Mouse (Mus musculus): ENCODE data around the gene Cish. TPM values are rescaled to one million over a fixed set of nuclear protein-coding genes. Genes with fewer than 3 reads are reported as not detected.

Cish gene
- polyA plus RNA-seq, 1 experiment from 2014 or later: 12.6 TPM

DNA sequence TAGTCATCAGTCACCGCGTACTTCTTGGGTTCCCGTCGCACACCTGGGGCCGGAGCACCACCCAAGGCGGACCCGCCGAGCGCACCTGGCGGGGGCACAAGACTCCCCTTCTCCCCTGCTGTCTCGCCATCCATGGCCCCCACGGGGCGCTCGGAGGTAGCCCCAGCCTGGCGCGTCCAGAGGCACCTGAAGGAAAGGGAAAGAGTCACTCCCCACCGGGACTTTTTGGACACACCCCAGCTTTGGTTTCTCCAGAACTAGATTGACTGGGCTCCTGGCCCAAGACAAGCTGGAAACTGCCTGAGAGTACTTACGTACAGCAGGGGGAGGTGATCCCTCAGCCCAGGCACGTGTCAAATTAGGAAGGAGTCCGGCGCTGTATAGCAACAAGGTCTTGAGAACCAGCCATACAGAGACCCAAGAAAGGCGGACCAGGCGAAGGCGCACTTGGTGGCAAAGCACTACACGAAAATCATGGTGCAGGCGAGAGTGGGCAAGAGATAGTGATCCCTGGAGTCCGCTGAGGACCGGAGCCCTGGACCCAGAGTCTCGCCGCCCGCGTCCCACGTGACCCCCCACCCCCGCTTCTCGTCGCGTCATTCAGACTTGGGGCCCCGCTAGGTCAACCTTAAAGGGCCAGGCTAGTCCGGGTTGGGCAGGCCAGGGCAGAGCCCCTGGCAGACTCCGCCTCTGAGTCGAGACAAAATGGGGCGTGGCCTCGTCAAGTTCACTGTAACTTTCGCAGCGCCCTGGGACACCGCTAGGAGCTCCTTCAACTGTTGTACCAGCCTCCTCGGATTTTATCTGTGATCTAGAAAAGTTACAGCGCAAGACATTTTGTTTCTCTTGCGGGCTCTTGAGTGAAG, 6.4 kb upstream of the Cish start, which contains the start of gene Mapkapk3:
Mapkapk3 (minus strand) TSS at position 667 of the 866 bp plus-strand sequence.
- H3K4me3 ChIP-seq (replicated peaks): peak within 1 kb of the TSS; percentile 43
- H3K36me3 ChIP-seq: no peaks in the 10 kb centered on the region
- H3K9me3 ChIP-seq (replicated peaks): no peaks in the 10 kb centered on the region
- H3K27me3 ChIP-seq (replicated peaks): peaks cover 36% of the 10 kb centered on the region
- H3K27ac ChIP-seq (replicated peaks): no peak within 1 kb of the TSS
- H3K4me1 ChIP-seq: peaks cover 15% of the 10 kb centered on the region
- H3K4me2 ChIP-seq: peak within 1 kb of the TSS; percentile 85
- 0 out of 2 replicates have a peak, but pooled peaks have one; percentile 62 for ATAC-seq (ENCODE audit: low FRiP score)
- H3K9ac ChIP-seq (replicated peaks): peak within 1 kb of the TSS; percentile 38
- WGBS: 5% methylated on average over 47 of the region's 49 CpGs

DNA sequence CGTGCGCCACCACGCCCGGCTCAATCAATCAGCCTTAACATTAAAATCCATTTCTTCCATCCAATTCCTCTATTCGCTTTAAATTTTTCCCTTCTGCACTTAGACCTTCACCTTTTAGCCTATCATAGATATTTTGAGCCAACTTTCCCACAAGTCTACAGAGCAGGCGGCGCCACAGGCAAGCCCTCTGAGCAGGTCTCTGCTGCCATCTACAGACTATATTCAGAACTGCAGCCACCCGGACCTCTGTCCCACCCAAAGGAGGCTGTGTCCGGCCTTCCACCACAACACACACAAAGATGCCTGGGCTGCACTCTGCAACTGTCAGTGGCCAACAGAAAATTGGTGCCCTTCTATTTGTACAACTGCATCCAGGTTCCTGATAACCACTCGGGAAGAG, 4.9 kb upstream of the Cish start:
- Histone ChIP-seq H3K4me1 (peaks cover 15% of the 10 kb centered on the region), H3K9ac (replicated peaks) (no peak overlapping the region), H3K27me3 (replicated peaks) (peaks cover 43% of the 10 kb centered on the region), H3K9me3 (replicated peaks) (no peaks in the 10 kb centered on the region), H3K27ac (replicated peaks) (no peak overlapping the region), H3K4me3 (replicated peaks) (no peak overlapping the region), H3K36me3 (no peaks in the 10 kb centered on the region), H3K4me2 (no peak overlapping the region)
- ATAC-seq (ENCODE audit: low FRiP score): peak; percentile 50; the same call in 1 of the 2 replicates
- 29% methylated on average over 10 of the region's 10 CpGs for WGBS

- no peak for ATAC-seq (ENCODE audit: low FRiP score)
- Histone ChIP-seq H3K36me3 (no peaks in the 10 kb centered on the region), H3K4me3 (replicated peaks) (no peak overlapping the region), H3K27ac (replicated peaks) (no peak overlapping the region), H3K4me2 (no peak overlapping the region), H3K4me1 (peaks cover 35% of the 10 kb centered on the region), H3K9me3 (replicated peaks) (no peaks in the 10 kb centered on the region), H3K27me3 (replicated peaks) (peaks cover 31% of the 10 kb centered on the region), H3K9ac (replicated peaks) (no peak overlapping the region)
- WGBS: 4% methylated on average over 6 of the region's 6 CpGs
These were observed 1.6 kb upstream of the Cish start for GRCm38 (mm10) chr9:107294249-107294648.

DNA sequence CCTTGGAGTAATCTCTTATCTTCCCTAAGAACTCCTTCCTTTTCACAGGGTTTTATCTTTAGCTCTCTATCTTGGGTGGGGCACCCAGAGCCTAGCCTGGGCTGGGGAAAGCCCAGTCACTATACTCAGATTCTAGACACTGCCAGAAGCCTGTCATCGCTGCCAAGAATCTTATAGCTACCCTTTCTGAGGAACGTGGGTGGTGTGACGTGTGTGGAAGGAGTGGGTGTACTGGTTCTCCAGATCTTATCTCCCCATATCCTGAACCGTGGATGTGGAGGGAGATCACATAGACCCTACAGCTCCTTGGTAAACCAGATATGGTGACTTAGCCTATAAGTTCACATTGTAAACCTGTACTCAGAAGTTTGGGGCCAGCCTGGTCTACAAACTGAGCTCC, 210 bp upstream of the Cish start:
- Histone ChIP-seq H3K9me3 (replicated peaks) (no peaks in the 10 kb centered on the region), H3K4me2 (peak overlapping the region; percentile 92; the same call in 1 of the 2 replicates), H3K4me3 (replicated peaks) (peak overlapping the region; percentile 56; the same call in 1 of the 2 replicates), H3K9ac (replicated peaks) (no peak overlapping the region), H3K36me3 (peaks cover 4% of the 10 kb centered on the region; the same call in 1 of the 2 replicates), H3K27ac (replicated peaks) (no peak overlapping the region), H3K27me3 (replicated peaks) (peaks cover 22% of the 10 kb centered on the region), H3K4me1 (peaks cover 25% of the 10 kb centered on the region)
- 87% methylated on average over 4 of the region's 4 CpGs for WGBS
- ATAC-seq (ENCODE audit: low FRiP score): no peak

DNA sequence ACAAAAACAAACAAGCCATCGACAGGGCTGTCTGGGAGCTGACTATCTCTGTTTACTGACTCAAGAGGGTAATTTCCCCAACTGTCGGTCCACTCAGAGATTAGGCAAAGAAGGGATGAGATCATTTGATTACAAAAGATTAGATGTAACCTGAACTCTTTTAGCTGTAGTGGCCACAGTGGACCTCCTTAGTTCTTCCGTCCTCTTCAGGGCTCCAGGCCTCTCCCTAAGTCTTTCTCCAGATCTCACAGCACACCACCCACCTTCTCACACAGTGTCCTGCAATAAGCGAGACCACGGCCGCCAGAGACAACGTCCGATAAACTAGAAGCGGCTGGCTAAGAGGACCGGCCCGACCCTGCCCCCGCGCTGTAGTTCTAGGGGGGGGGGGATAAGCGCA, 215 bp downstream of the Cish start:
- ATAC-seq (ENCODE audit: low FRiP score): peak; percentile 32; the same call in 1 of the 2 replicates
- Histone ChIP-seq H3K27me3 (replicated peaks) (peaks cover 22% of the 10 kb centered on the region), H3K9me3 (replicated peaks) (no peaks in the 10 kb centered on the region), H3K27ac (replicated peaks) (no peak overlapping the region), H3K9ac (replicated peaks) (peak overlapping the region; percentile 40), H3K4me1 (peaks cover 25% of the 10 kb centered on the region), H3K36me3 (peaks cover 9% of the 10 kb centered on the region), H3K4me2 (peak overlapping the region; percentile 92), H3K4me3 (replicated peaks) (peak overlapping the region; percentile 56)
- WGBS: 9% methylated on average over 14 of the region's 14 CpGs

DNA sequence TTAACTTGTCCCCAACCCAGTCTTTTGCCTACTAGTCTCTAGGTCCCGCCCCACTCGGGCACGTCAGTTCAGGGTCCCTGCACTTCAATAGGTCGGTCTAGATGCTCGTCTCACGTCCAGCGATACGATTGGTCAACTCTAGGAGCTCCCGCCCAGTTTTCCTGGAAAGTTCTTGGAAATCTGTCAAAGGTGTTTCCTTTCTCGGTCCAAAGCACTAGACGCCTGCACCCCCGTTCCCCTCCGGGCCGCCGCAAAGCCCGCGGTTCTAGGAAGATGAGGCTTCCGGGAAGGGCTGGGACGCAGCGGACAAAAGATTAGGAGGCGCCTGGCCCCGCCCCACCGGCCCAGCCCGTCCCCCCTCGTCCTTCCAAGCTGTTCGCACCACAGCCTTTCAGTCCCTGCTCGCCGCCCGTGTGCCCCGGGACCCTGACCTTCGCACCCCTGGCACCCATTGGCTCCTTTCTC, 707 bp downstream of the Cish start:
- H3K27me3 ChIP-seq (replicated peaks): peaks cover 21% of the 10 kb centered on the region
- ATAC-seq (ENCODE audit: low FRiP score): peak; percentile 97
- no peaks in the 10 kb centered on the region for H3K9me3 ChIP-seq (replicated peaks)
- H3K36me3 ChIP-seq: peaks cover 14% of the 10 kb centered on the region
- H3K4me1 ChIP-seq: peaks cover 25% of the 10 kb centered on the region
- peak overlapping the region; percentile 92 for H3K4me2 ChIP-seq
- H3K27ac ChIP-seq (replicated peaks): peak overlapping the region; percentile 54; the same call in 1 of the 2 replicates
- peak overlapping the region; percentile 56 for H3K4me3 ChIP-seq (replicated peaks)
- peak overlapping the region; percentile 73 for H3K9ac ChIP-seq (replicated peaks)
- 0% methylated on average over 31 of the region's 31 CpGs for WGBS

- Histone ChIP-seq H3K36me3 (peaks cover 18% of the 10 kb centered on the region), H3K4me2 (peak overlapping the region; percentile 92), H3K9me3 (replicated peaks) (no peaks in the 10 kb centered on the region), H3K4me1 (peaks cover 25% of the 10 kb centered on the region), H3K27me3 (replicated peaks) (peaks cover 16% of the 10 kb centered on the region; the same call in 1 of the 2 replicates), H3K4me3 (replicated peaks) (peak overlapping the region; percentile 56), H3K27ac (replicated peaks) (0 out of 2 replicates have a peak overlapping the region, but pooled peaks have one; percentile 54), H3K9ac (replicated peaks) (peak overlapping the region; percentile 73)
- WGBS: 13% methylated on average over 16 of the region's 16 CpGs
- ATAC-seq (ENCODE audit: low FRiP score): no peak; the same call in 1 of the 2 replicates
These were observed 1.2 kb downstream of the Cish start for GRCm38 (mm10) chr9:107297059-107297458.

- H3K4me3 ChIP-seq (replicated peaks): peak overlapping the region; percentile 56
- WGBS: 90% methylated on average over 4 of the region's 4 CpGs
- H3K36me3 ChIP-seq: peaks cover 23% of the 10 kb centered on the region
- peaks cover 25% of the 10 kb centered on the region for H3K4me1 ChIP-seq
- peaks cover 12% of the 10 kb centered on the region; the same call in 1 of the 2 replicates for H3K27me3 ChIP-seq (replicated peaks)
- H3K9me3 ChIP-seq (replicated peaks): no peaks in the 10 kb centered on the region
- ATAC-seq (ENCODE audit: low FRiP score): no peak
- no peak overlapping the region for H3K27ac ChIP-seq (replicated peaks)
- H3K4me2 ChIP-seq: peak overlapping the region; percentile 92
- peak overlapping the region; percentile 73; the same call in 1 of the 2 replicates for H3K9ac ChIP-seq (replicated peaks)
These were observed 1.8 kb downstream of the Cish start for GRCm38 (mm10) chr9:107297658-107298057.

DNA sequence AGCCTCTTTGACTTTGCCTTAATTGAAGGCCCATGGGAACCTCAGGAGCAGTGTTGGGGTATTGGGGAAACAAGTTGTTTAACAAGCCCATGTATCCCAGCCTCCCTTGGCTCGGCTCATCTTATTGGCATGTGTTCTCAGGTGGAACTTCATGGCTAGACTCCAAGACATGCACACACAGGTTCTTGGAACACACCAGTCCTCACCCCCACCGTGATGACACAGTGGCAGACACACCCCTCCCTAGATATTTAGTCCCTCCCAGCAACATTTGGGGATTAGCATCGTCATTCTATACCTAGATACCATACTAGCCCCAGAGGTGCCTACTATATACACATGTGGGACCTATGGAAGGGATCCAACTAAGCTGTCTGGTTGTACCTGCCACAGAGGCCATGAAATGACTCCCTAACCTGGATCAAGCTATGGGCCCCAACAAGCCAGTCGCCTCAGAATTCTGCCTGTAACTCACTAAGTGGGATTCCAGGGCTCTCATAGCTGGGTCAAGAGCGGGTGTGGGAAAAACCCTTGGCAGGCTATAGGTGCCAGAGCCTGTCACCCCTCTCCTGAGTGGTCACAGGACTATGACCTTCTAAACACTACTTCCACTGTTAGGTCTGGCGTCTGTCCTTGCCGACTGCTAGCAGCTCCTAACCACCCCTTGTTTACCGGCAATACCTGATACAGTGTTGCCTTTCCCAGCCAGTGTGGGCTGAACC, 2.4 kb downstream of the Cish start:
- H3K27ac ChIP-seq (replicated peaks): no peak overlapping the region
- H3K9ac ChIP-seq (replicated peaks): no peak overlapping the region
- no peak for ATAC-seq (ENCODE audit: low FRiP score)
- H3K9me3 ChIP-seq (replicated peaks): no peaks in the 10 kb centered on the region
- H3K27me3 ChIP-seq (replicated peaks): peaks cover 8% of the 10 kb centered on the region; the same call in 1 of the 2 replicates
- H3K4me2 ChIP-seq: peak overlapping the region; percentile 92
- peaks cover 25% of the 10 kb centered on the region for H3K4me1 ChIP-seq
- H3K4me3 ChIP-seq (replicated peaks): peak overlapping the region; percentile 56; the same call in 1 of the 2 replicates
- H3K36me3 ChIP-seq: peaks cover 23% of the 10 kb centered on the region
- WGBS: 88% methylated on average over 8 of the region's 8 CpGs

- Histone ChIP-seq H3K27ac (replicated peaks) (no peak overlapping the region), H3K27me3 (replicated peaks) (peaks cover 7% of the 10 kb centered on the region; the same call in 1 of the 2 replicates), H3K4me2 (no peak overlapping the region), H3K4me1 (peaks cover 25% of the 10 kb centered on the region), H3K36me3 (peaks cover 23% of the 10 kb centered on the region), H3K9me3 (replicated peaks) (no peaks in the 10 kb centered on the region), H3K4me3 (replicated peaks) (no peak overlapping the region), H3K9ac (replicated peaks) (no peak overlapping the region)
- no peak for ATAC-seq (ENCODE audit: low FRiP score)
- 91% methylated on average over 6 of the region's 6 CpGs for WGBS
These were observed 3.0 kb downstream of the Cish start for GRCm38 (mm10) chr9:107298876-107299275.

GRCm38 (mm10) chr9:107299783-107300182, 4.0 kb downstream of the Cish start:
- Histone ChIP-seq H3K36me3 (peaks cover 23% of the 10 kb centered on the region), H3K9me3 (replicated peaks) (no peaks in the 10 kb centered on the region), H3K9ac (replicated peaks) (no peak overlapping the region), H3K4me2 (no peak overlapping the region), H3K27me3 (replicated peaks) (peaks cover 7% of the 10 kb centered on the region; the same call in 1 of the 2 replicates), H3K4me3 (replicated peaks) (no peak overlapping the region), H3K4me1 (peaks cover 25% of the 10 kb centered on the region), H3K27ac (replicated peaks) (no peak overlapping the region)
- WGBS: 89% methylated on average over 7 of the region's 7 CpGs
- ATAC-seq (ENCODE audit: low FRiP score): no peak
